Mouse (Mus musculus) gastrocnemius, adult 2 months (tissue): ENCODE results near the gene Cyp4f39. TPM values are rescaled to one million over a fixed set of nuclear protein-coding genes. Genes with fewer than 3 reads are reported as not detected.
A peak's percentile ranks its signal among the peaks of the same experiment; 100 is the strongest.

ENCODE experiments used
- DNase-seq: peaks from one replicate; pipeline ENCODE4 v3.0.0; 2022
- H3K27ac ChIP-seq: fragments of 200-600 bp; 2 replicates; pipeline ENCODE4 v1.8.1; 2022; ENCODE audit warnings: mild to moderate bottlenecking
- H3K4me3 ChIP-seq: fragments of 200-600 bp; 2 replicates; pipeline ENCODE4 v1.8.1; 2022; ENCODE audit warnings: mild to moderate bottlenecking, moderate library complexity
- CTCF ChIP-seq: fragments of 200-600 bp; IDR thresholded peaks from 2 replicates; pipeline ENCODE4 v1.8.1; 2022; ENCODE audit warnings: antibody characterized with exemption, mild to moderate bottlenecking, moderate library complexity
- intact Hi-C: fragments of 180-260 bp; cut with DNase I; formaldehyde crosslinking; loops from one replicate; pipeline ENCODE4 v1.15.1; 2025
- long read RNA-seq, 2 experiments: library from polyadenylated mRNA; stranded (forward); transcript quantifications; one replicate each; pipeline ENCODE4 v2.0.0; 2021
- total RNA-seq, 2 experiments: library from RNA; stranded (reverse); gene quantifications; 2 replicates each; pipeline ENCODE4 v1.2.3; 2021

The Cyp4f39 gene
- total RNA-seq, result 1 to 10 TPM in 1 of 2 experiments, under 1 TPM in 1; 0.33 to 2.3 TPM
- long read RNA-seq, experiment 1, partial matches to known transcripts, result 0 of 2 reads
- long read RNA-seq, experiment 1, other reads (novel, unspliced or antisense), result 1 of 2 reads
- long read RNA-seq, experiment 2, partial matches to known transcripts, result 0 of 1 reads
- long read RNA-seq, experiment 2, other reads (novel, unspliced or antisense), result 1 of 1 reads

GRCm38 (mm10) chr17:32452482-32452881 is at the start of gene Cyp4f39:
Gene Cyp4f39, plus strand, starts transcription at chr17:32452723.
- intact Hi-C loops, result no loop called here
- DNase-seq, result peak; percentile 45
- H3K4me3 ChIP-seq, result peak within 1 kb of the TSS; percentile 51
- no peak within 1 kb of the TSS for H3K27ac ChIP-seq
- TF ChIP-seq CTCF, result no peak

GRCm38 (mm10) chr17:32402779-32403157 is 49.8 kb upstream of the Cyp4f39 start:
- intact Hi-C loops, result no loop called here
- no peak for DNase-seq
- H3K4me3 ChIP-seq, result peak overlapping the region; percentile 2
- TF ChIP-seq CTCF, result no peak
- no peak overlapping the region for H3K27ac ChIP-seq

- TF ChIP-seq CTCF, result no peak
- DNase-seq, result no peak
- intact Hi-C loops, result no loop called here
- Histone ChIP-seq H3K4me3 (peak within 1 kb of the TSS; percentile 2), H3K27ac (no peak within 1 kb of the TSS)
These were observed 49.1 kb upstream of the Cyp4f39 start, which contains the start of gene Rasal3 for GRCm38 (mm10) chr17:32403417-32403816. Gene Rasal3, minus strand, starts transcription at chr17:32403583.

GRCm38 (mm10) chr17:32411898-32412297 is 40.6 kb upstream of the Cyp4f39 start:
- no peak overlapping the region for H3K4me3 ChIP-seq
- intact Hi-C loops, result no loop called here
- TF ChIP-seq CTCF, result no peak
- no peak for DNase-seq
- H3K27ac ChIP-seq, result no peak overlapping the region

GRCm38 (mm10) chr17:32415417-32416020 is 37.0 kb upstream of the Cyp4f39 start:
- intact Hi-C loops, result no loop called here
- Histone ChIP-seq H3K4me3 (no peak overlapping the region), H3K27ac (no peak overlapping the region)
- TF ChIP-seq CTCF, result no peak
- DNase-seq, result no peak

- no peak for DNase-seq
- H3K4me3 ChIP-seq, result no peak overlapping the region
- H3K27ac ChIP-seq, result no peak overlapping the region
- intact Hi-C loops, result no loop called here
- no peak for TF ChIP-seq CTCF
These were observed 35.8 kb upstream of the Cyp4f39 start for GRCm38 (mm10) chr17:32416771-32417170.

GRCm38 (mm10) chr17:32419989-32420388 is 32.5 kb upstream of the Cyp4f39 start:
- no peak overlapping the region for H3K27ac ChIP-seq
- no peak for TF ChIP-seq CTCF
- no peak overlapping the region for H3K4me3 ChIP-seq
- no peak for DNase-seq
- intact Hi-C loops, result no loop called here

- intact Hi-C loops, result no loop called here
- no peak for TF ChIP-seq CTCF
- DNase-seq, result no peak
These were observed 31.7 kb upstream of the Cyp4f39 start for GRCm38 (mm10) chr17:32420781-32421180.

GRCm38 (mm10) chr17:32424034-32424433 is 28.5 kb upstream of the Cyp4f39 start, which contains the start of gene Pglyrp2:
Gene Pglyrp2, minus strand, starts transcription at chr17:32424167.
- no peak for TF ChIP-seq CTCF
- intact Hi-C loops, result no loop called here
- no peak for DNase-seq
- Histone ChIP-seq H3K27ac (no peak within 1 kb of the TSS), H3K4me3 (no peak within 1 kb of the TSS)

More at GRCm38 (mm10) chr17:32420781-32421180, 31.7 kb upstream of the Cyp4f39 start:
- no peak overlapping the region for H3K27ac ChIP-seq
- no peak overlapping the region for H3K4me3 ChIP-seq

GRCm38 (mm10) chr17:32426610-32427009 is 25.9 kb upstream of the Cyp4f39 start:
- H3K4me3 ChIP-seq, result no peak overlapping the region
- intact Hi-C loops, result no loop called here
- DNase-seq, result no peak
- TF ChIP-seq CTCF, result no peak
- H3K27ac ChIP-seq, result no peak overlapping the region

- peak; percentile 72 for TF ChIP-seq CTCF
- intact Hi-C loops, result loop anchor here (2.0 kb wide), 1 partner anchor 83 kb away; no protein-coding TSS in a partner anchor
- no peak overlapping the region for H3K4me3 ChIP-seq
- H3K27ac ChIP-seq, result no peak overlapping the region
- DNase-seq, result no peak
These were observed 20.6 kb upstream of the Cyp4f39 start for GRCm38 (mm10) chr17:32431972-32432371.

- Histone ChIP-seq H3K27ac (no peak overlapping the region), H3K4me3 (no peak overlapping the region)
- no peak for TF ChIP-seq CTCF
- no peak for DNase-seq
- intact Hi-C loops, result no loop called here
These were observed 18.2 kb upstream of the Cyp4f39 start for GRCm38 (mm10) chr17:32434324-32434723.

- no peak for TF ChIP-seq CTCF
- DNase-seq, result no peak
- Histone ChIP-seq H3K4me3 (no peak overlapping the region), H3K27ac (no peak overlapping the region)
- intact Hi-C loops, result loop anchor here (5.0 kb wide), 1 partner anchor 43 kb away; no protein-coding TSS in a partner anchor
These were observed 17.4 kb upstream of the Cyp4f39 start for GRCm38 (mm10) chr17:32435151-32435550.
